Mouse (Mus musculus): ENCODE measurements at regions not wholly inside any gene's neighbourhood (a gene's known extent, or its start where the extent isn't known, plus 50 kb on each side); places are given as distances from the start of the nearest gene placed in this dataset.

DNA sequence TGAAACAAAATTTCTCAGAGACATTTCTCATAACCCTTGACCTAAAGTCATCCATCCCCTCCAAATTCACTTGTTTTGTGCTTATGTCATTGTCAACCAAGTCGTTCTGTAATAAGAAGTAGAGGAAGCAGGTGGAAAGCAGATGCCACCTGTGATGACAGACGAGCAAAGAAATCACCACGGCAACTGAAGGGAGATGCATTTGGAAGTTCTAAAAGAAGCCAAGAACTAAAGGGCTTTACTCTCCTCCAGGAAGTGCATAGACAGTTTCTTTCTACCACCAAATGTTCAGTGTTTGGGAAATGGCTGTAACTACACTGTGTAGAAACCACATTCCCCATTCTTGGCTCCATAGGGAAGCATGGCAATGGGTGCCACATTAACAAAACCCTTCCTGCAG lies 317.4 kb downstream of the Gm10184 start:
- Histone ChIP-seq H3K4me2 (no peak overlapping the region), H3K4me3 (ENCODE audit: low read depth, low read length) (no peak overlapping the region), H3K4me1 (ENCODE audit: control insufficient read depth, insufficient read depth, low read length) (no peaks in the 10 kb centered on the region), H3K36me3 (ENCODE audit: control insufficient read depth, insufficient read depth, low read length) (no peaks in the 10 kb centered on the region), H3K9ac (ENCODE audit: low read length) (no peak overlapping the region), H3K9me3 (ENCODE audit: control insufficient read depth, low read length) (no peaks in the 10 kb centered on the region), H3K27me3 (ENCODE audit: control insufficient read depth, insufficient read depth, low read length) (no peaks in the 10 kb centered on the region), H3K27ac (ENCODE audit: low read depth, low read length) (no peak overlapping the region)
- 81% methylated on average over 3 of the region's 3 CpGs for WGBS
- no peak for DNase-seq (ENCODE audit: low spot score, missing footprints)
- no peak for ATAC-seq (ENCODE audit: low FRiP score)

DNA sequence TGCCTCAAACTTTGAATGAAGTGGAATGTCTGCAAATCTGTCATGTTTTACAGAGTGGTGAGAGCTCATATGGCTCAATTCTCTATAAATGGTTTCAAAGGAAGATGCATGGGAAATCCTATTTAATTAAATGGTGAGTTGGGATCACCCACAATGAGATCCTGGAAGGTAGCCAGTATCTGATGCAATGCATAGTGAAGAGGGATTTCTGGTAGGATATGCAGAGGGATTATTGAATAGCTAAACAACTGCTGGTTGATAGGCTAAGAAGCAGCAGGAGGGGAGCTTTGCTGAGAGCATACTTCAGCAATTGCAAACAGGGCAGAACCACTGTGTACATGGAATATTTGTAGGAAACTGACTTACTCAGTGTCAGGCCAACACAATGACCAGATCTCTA lies 350.7 kb downstream of the Gm10184 start:
- no peak overlapping the region for H3K27ac ChIP-seq (ENCODE audit: low read depth, low read length)
- H3K4me1 ChIP-seq (ENCODE audit: control insufficient read depth, insufficient read depth, low read length): no peaks in the 10 kb centered on the region
- H3K9ac ChIP-seq (ENCODE audit: low read length): no peak overlapping the region
- H3K36me3 ChIP-seq (ENCODE audit: control insufficient read depth, insufficient read depth, low read length): no peaks in the 10 kb centered on the region
- no peak overlapping the region for H3K4me3 ChIP-seq (ENCODE audit: low read depth, low read length)
- H3K4me2 ChIP-seq: no peak overlapping the region
- H3K27me3 ChIP-seq (ENCODE audit: control insufficient read depth, insufficient read depth, low read length): no peaks in the 10 kb centered on the region
- ATAC-seq (ENCODE audit: low FRiP score): no peak
- no peaks in the 10 kb centered on the region for H3K9me3 ChIP-seq (ENCODE audit: control insufficient read depth, low read length)
- no peak for DNase-seq (ENCODE audit: low spot score, missing footprints)

DNA sequence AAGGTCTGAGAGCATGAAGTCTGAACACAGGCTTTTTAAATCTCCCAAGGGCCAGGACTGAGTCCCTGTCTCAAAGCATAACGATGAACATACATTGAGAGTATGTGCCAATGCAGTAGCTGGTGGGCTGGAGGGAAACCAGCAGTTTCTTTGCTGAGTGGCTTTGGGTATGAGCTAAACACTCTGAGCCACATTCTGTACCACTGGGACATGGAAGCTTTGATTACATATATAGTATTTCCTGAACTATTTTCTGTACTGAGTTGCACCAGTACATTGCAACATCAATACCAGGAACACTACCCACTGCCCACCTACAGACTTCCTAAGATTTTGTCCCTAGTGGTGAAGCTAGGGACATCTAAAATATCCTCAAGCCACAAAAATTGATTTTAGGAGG lies 354.3 kb upstream of the Fshr start:
- no peaks in the 10 kb centered on the region for H3K36me3 ChIP-seq (ENCODE audit: control insufficient read depth, insufficient read depth, low read length)
- H3K9me3 ChIP-seq (ENCODE audit: control insufficient read depth, low read length): no peaks in the 10 kb centered on the region
- H3K4me2 ChIP-seq: no peak overlapping the region
- H3K9ac ChIP-seq (ENCODE audit: low read length): no peak overlapping the region
- ATAC-seq (ENCODE audit: low FRiP score) (no peak), DNase-seq (ENCODE audit: low spot score, missing footprints) (no peak)
- no peak overlapping the region for H3K4me3 ChIP-seq (ENCODE audit: low read depth, low read length)
- no peaks in the 10 kb centered on the region for H3K4me1 ChIP-seq (ENCODE audit: control insufficient read depth, insufficient read depth, low read length)
- WGBS: 67% methylated on average over 1 of the region's 1 CpGs
- H3K27ac ChIP-seq (ENCODE audit: low read depth, low read length): no peak overlapping the region
- H3K27me3 ChIP-seq (ENCODE audit: control insufficient read depth, insufficient read depth, low read length): no peaks in the 10 kb centered on the region

DNA sequence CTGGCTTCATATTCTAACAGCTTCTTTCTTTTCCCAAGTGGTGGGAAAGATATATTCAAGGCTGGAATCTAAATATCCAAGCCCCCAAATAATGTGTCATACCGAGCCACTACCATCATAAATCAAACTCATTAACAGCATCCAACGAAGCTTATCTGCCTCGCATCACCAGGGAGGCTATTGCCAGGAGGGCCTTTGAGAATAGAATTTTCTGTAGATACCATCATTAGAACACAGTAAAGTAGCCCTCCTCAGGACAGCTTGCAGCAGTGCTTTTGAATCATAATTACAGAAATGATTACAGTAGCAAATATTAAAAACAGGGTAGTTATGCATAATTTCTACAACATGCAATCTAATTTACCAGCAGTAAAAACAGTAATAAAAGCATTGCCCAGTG lies 353.1 kb upstream of the Fshr start:
- 85% methylated on average over 3 of the region's 3 CpGs for WGBS
- Histone ChIP-seq H3K4me3 (ENCODE audit: low read depth, low read length) (no peak overlapping the region), H3K27ac (ENCODE audit: low read depth, low read length) (no peak overlapping the region), H3K27me3 (ENCODE audit: control insufficient read depth, insufficient read depth, low read length) (no peaks in the 10 kb centered on the region), H3K4me1 (ENCODE audit: control insufficient read depth, insufficient read depth, low read length) (no peaks in the 10 kb centered on the region), H3K9ac (ENCODE audit: low read length) (no peak overlapping the region), H3K4me2 (no peak overlapping the region), H3K9me3 (ENCODE audit: control insufficient read depth, low read length) (no peaks in the 10 kb centered on the region), H3K36me3 (ENCODE audit: control insufficient read depth, insufficient read depth, low read length) (no peaks in the 10 kb centered on the region)
- ATAC-seq (ENCODE audit: low FRiP score) (no peak), DNase-seq (ENCODE audit: low spot score, missing footprints) (no peak)

DNA sequence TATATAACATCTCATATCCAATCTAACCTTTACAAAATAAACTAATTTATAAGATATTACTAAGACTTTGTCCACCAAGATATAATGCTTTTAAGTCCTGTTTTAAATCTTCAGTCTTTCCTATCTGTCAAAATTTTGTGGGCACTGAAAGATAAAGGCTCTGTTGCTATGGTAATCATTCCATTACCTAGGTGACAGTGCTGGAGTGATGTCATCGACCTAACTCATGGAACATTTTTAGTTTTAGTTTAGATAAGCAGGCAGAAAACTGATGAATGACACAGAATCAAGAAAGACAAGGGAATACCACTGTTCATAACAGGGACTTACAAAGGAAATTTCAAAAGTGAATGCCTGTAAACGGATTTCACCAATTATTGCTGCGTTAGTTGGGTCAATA lies 350.3 kb upstream of the Fshr start:
- ATAC-seq (ENCODE audit: low FRiP score) (no peak), DNase-seq (ENCODE audit: low spot score, missing footprints) (no peak)
- no peak overlapping the region for H3K4me2 ChIP-seq
- H3K9ac ChIP-seq (ENCODE audit: low read length): no peak overlapping the region
- H3K27ac ChIP-seq (ENCODE audit: low read depth, low read length): no peak overlapping the region
- no peak overlapping the region for H3K4me3 ChIP-seq (ENCODE audit: low read depth, low read length)
- H3K9me3 ChIP-seq (ENCODE audit: control insufficient read depth, low read length): no peaks in the 10 kb centered on the region
- no peaks in the 10 kb centered on the region for H3K36me3 ChIP-seq (ENCODE audit: control insufficient read depth, insufficient read depth, low read length)
- 79% methylated on average over 3 of the region's 3 CpGs for WGBS
- no peaks in the 10 kb centered on the region for H3K27me3 ChIP-seq (ENCODE audit: control insufficient read depth, insufficient read depth, low read length)
- H3K4me1 ChIP-seq (ENCODE audit: control insufficient read depth, insufficient read depth, low read length): no peaks in the 10 kb centered on the region

DNA sequence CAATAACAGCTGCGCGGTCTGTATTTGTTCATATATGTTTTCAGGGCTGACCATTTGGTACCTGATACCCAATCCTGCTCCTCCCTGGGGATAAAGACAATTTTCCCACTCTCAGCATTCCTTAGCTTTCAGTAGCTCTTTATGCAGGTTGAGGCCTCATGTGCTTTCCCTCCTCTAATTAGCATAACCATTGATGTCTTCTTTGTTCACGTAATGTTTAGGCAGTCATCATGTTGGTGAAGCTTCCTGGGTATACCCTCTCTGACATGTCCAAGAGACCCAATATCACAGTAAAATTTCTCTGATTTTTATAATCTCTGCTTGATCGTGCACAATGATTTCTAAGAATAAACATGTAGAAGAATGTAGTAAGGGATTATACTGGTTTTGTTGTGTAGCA lies 321.4 kb upstream of the Fshr start:
- no peak overlapping the region for H3K4me2 ChIP-seq
- 67% methylated on average over 4 of the region's 4 CpGs for WGBS
- no peaks in the 10 kb centered on the region for H3K27me3 ChIP-seq (ENCODE audit: control insufficient read depth, insufficient read depth, low read length)
- no peak; the same call in 1 of the 2 replicates for ATAC-seq (ENCODE audit: low FRiP score)
- H3K36me3 ChIP-seq (ENCODE audit: control insufficient read depth, insufficient read depth, low read length): no peaks in the 10 kb centered on the region
- no peak overlapping the region for H3K4me3 ChIP-seq (ENCODE audit: low read depth, low read length)
- H3K9ac ChIP-seq (ENCODE audit: low read length): no peak overlapping the region
- H3K27ac ChIP-seq (ENCODE audit: low read depth, low read length): no peak overlapping the region
- H3K9me3 ChIP-seq (ENCODE audit: control insufficient read depth, low read length): no peaks in the 10 kb centered on the region
- DNase-seq (ENCODE audit: low spot score, missing footprints): no peak
- H3K4me1 ChIP-seq (ENCODE audit: control insufficient read depth, insufficient read depth, low read length): no peaks in the 10 kb centered on the region; the same call in 1 of the 2 replicates

DNA sequence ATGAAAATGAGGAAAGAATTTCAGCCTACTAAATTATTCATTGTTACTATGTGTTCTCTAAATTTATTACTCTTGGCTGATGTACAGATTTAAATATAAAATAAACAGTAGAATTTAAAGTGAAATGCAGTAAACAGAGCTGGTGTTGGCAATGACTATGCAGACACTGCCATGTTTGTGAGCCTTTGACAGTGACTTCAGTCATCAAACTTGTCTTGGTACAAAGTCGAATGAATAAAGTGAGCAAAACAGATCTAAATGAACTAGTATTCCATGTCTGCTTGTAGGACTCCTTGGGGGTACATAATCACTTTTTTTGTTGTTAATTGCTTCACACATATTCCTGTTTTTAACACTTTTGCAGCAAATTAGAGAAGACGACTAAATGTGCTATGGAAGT lies 318.9 kb upstream of the Fshr start:
- 89% methylated on average over 2 of the region's 2 CpGs for WGBS
- H3K4me1 ChIP-seq (ENCODE audit: control insufficient read depth, insufficient read depth, low read length): no peaks in the 10 kb centered on the region; the same call in 1 of the 2 replicates
- ATAC-seq (ENCODE audit: low FRiP score) (no peak), DNase-seq (ENCODE audit: low spot score, missing footprints) (no peak)
- H3K27me3 ChIP-seq (ENCODE audit: control insufficient read depth, insufficient read depth, low read length): no peaks in the 10 kb centered on the region
- no peak overlapping the region for H3K27ac ChIP-seq (ENCODE audit: low read depth, low read length)
- H3K36me3 ChIP-seq (ENCODE audit: control insufficient read depth, insufficient read depth, low read length): no peaks in the 10 kb centered on the region
- no peaks in the 10 kb centered on the region for H3K9me3 ChIP-seq (ENCODE audit: control insufficient read depth, low read length)
- no peak overlapping the region for H3K4me2 ChIP-seq
- H3K9ac ChIP-seq (ENCODE audit: low read length): no peak overlapping the region
- H3K4me3 ChIP-seq (ENCODE audit: low read depth, low read length): no peak overlapping the region

DNA sequence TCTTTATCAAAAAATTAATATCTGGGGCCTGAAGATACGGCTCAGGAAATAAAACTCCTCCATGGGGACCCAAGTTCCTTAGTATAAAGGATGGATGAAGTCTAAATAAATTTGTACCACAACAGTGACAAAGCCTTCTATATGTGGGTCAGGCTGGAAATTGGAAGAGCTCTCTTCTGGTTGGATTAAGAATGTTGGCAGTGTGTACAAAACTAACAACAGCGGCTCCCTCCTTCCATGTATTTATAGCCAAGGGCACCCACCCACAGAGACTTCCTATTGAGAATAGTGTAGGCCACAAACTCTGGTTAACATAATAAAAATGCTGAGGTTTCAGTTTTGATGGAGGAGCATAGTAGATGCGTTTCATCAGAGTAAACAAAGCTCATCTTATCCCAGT lies 304.8 kb upstream of the Fshr start:
- Histone ChIP-seq H3K9me3 (ENCODE audit: control insufficient read depth, low read length) (no peaks in the 10 kb centered on the region), H3K9ac (ENCODE audit: low read length) (no peak overlapping the region), H3K27ac (ENCODE audit: low read depth, low read length) (no peak overlapping the region), H3K4me2 (no peak overlapping the region), H3K36me3 (ENCODE audit: control insufficient read depth, insufficient read depth, low read length) (no peaks in the 10 kb centered on the region), H3K27me3 (ENCODE audit: control insufficient read depth, insufficient read depth, low read length) (no peaks in the 10 kb centered on the region), H3K4me3 (ENCODE audit: low read depth, low read length) (no peak overlapping the region), H3K4me1 (ENCODE audit: control insufficient read depth, insufficient read depth, low read length) (no peaks in the 10 kb centered on the region)
- WGBS: 77% methylated on average over 3 of the region's 3 CpGs
- ATAC-seq (ENCODE audit: low FRiP score) (no peak), DNase-seq (ENCODE audit: low spot score, missing footprints) (no peak)

DNA sequence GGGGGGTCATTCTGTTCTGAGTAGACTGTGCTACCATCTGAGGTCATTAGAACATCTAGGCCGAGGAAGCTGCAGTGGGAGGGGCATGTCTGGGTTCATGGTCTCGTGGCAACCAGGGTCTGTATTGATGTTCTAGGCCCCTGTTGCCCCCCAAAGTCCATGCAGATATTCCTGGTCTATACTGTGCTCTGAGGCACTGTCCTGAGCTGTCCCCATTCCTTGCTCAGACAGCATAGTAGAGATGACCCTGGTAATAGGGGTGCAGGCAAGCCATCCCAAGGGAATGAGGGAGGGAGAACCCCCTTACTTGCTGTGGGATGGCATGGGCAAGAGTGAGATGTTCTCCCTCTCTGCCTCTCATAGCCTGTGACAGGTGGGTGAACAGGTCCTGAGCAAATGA lies 293.1 kb upstream of the Fshr start:
- H3K9me3 ChIP-seq (ENCODE audit: control insufficient read depth, low read length): no peaks in the 10 kb centered on the region
- no peak overlapping the region for H3K4me3 ChIP-seq (ENCODE audit: low read depth, low read length)
- ATAC-seq (ENCODE audit: low FRiP score): 0 out of 2 replicates have a peak, but pooled peaks have one; percentile 19
- no peak for DNase-seq (ENCODE audit: low spot score, missing footprints)
- H3K27me3 ChIP-seq (ENCODE audit: control insufficient read depth, insufficient read depth, low read length): no peaks in the 10 kb centered on the region
- H3K36me3 ChIP-seq (ENCODE audit: control insufficient read depth, insufficient read depth, low read length): no peaks in the 10 kb centered on the region
- no peaks in the 10 kb centered on the region for H3K4me1 ChIP-seq (ENCODE audit: control insufficient read depth, insufficient read depth, low read length)
- 69% methylated on average over 2 of the region's 2 CpGs for WGBS
- no peak overlapping the region for H3K27ac ChIP-seq (ENCODE audit: low read depth, low read length)
- H3K9ac ChIP-seq (ENCODE audit: low read length): no peak overlapping the region
- no peak overlapping the region for H3K4me2 ChIP-seq

DNA sequence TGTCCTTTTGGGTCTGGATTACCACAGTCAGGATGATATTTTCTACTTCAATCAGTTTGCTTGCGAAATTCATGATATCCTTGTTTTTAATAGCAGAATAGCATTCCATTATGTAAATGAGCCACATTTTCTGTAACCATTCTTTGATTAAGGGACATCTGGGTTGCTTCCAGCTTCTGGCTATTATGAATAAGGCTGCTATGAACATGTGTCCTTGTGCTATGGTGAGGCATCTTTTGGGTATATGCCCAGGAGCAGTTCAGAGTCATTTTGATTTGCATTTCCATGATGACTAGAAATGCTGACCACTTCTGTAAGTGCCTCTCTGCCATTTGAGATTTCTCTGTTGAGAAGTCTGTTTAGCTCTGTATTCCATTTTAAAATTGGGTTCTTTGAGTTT lies 266.0 kb upstream of the Fshr start:
- Histone ChIP-seq H3K4me1 (ENCODE audit: control insufficient read depth, insufficient read depth, low read length) (no peaks in the 10 kb centered on the region), H3K27ac (ENCODE audit: low read depth, low read length) (no peak overlapping the region), H3K9me3 (ENCODE audit: control insufficient read depth, low read length) (no peaks in the 10 kb centered on the region), H3K4me2 (no peak overlapping the region), H3K27me3 (ENCODE audit: control insufficient read depth, insufficient read depth, low read length) (no peaks in the 10 kb centered on the region), H3K4me3 (ENCODE audit: low read depth, low read length) (no peak overlapping the region), H3K9ac (ENCODE audit: low read length) (no peak overlapping the region), H3K36me3 (ENCODE audit: control insufficient read depth, insufficient read depth, low read length) (no peaks in the 10 kb centered on the region)
- no peak for ATAC-seq (ENCODE audit: low FRiP score)
- 91% methylated on average over 1 of the region's 1 CpGs for WGBS
- DNase-seq (ENCODE audit: low spot score, missing footprints): no peak

All from midbrain, embryonic 11.5 days (tissue).